Mouse (Mus musculus) cerebellum, adult 18-20 months (tissue): ENCODE results near the gene Birc6.

ENCODE experiments used
- DNase-seq, 2 experiments: peaks; one replicate each; pipeline ENCODE4 v3.0.0; 2021

The Birc6 gene

DNA sequence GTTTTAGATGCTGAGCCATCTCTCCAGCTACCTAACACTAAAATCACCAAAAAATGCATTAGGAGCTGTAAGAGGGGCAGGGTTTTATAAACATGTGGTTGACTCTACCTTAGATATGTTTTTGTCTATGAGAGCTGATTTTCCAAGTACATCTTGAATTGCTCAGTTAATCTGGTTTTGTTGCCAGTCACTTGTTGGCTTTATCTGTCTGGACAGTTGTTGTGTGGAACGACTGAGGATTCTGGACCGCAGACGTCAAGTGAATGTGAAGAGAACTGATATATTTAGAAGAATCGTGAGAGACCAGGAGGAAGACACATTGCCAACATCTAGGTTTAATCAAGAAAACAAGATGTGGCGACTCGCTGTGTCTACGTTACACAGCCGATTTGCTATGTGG lies 183.5 kb downstream of the Birc6 start:
- no peak for DNase-seq

DNA sequence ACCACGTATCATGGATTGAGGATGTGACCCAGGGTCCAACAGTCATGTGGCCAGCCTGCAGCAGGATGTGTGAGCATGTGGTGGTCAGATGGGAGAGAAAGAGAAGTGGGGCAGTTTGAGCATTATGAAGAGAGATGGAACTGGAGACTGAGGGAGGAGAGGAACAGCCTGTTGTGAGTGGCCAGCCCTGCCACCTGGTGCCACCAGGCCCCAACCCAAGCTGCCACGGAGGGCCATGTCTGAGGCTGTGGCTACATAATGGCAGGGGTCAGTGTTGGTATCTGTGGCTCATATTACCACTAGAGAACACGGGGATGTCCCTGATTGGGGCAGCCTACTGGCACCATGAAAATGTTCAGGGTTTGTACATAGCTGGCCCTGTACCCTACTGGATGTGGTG lies 187.0 kb downstream of the Birc6 start:
- no peak for DNase-seq

DNA sequence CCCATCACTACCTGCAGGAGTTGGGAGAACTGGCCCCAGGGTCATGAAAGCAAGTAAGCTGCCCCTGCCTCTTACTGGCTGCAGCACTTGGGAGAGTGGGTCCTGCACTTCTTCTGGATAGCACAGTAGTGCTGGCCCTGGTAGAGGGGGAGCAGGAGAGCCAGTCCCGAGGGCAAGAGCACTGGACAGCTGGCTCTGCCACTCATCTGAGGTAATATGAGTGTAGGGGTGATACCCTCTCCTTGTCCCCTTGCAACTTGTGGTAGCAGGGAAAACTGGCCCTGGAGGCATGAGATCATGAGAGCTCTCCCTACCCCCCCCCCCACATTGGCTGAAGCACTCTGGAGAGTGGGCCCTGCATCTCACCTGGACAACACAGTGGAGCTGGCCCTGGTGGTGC lies 187.6 kb downstream of the Birc6 start:
- no peak for DNase-seq

DNA sequence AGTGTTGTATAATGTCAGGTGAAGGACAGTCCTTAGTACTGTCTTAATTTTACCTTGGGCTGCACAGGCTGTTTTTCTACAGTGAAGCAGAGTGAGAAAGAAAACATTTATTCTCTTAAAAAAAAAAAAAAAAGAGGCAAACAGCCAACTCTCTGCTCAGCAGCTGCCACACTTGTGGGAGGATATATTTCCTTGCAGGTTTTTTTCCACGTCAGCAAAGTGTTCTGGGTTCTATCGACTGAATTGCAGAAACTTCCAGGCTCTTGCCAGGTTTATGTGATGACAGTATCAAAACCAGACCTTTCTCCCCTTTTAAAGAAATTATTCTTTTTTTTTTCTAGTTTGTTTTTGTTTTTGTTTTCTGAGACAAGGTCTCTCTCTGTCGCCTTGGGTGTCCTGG lies 188.5 kb downstream of the Birc6 start:
- no peak for DNase-seq

DNA sequence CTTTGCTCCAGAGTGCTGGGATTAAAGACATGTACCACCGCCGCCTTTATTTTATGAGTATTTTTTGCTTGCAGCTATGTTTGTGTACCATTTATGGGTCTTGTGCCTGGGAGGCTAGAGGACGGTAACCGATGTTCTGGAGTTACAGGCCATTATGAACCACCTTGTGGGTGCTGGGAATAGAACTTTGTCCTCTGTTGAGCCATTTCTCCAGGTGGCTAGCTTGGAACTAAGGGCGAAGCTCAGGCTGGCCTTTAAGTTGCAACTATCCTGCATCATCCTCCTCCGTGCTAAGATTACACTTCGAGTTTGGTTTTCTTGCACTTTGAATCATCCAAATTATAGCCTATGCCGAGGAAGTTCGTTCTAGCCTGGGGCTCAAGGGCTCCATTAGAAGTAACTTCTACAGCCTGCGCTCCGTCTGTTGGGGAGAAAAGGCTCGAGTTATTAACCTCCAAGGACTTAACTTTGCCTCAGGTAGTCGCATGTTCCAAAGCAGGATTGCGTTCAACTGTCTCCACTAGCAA lies 189.1 kb downstream of the Birc6 start:
- DNase-seq: no peak

DNA sequence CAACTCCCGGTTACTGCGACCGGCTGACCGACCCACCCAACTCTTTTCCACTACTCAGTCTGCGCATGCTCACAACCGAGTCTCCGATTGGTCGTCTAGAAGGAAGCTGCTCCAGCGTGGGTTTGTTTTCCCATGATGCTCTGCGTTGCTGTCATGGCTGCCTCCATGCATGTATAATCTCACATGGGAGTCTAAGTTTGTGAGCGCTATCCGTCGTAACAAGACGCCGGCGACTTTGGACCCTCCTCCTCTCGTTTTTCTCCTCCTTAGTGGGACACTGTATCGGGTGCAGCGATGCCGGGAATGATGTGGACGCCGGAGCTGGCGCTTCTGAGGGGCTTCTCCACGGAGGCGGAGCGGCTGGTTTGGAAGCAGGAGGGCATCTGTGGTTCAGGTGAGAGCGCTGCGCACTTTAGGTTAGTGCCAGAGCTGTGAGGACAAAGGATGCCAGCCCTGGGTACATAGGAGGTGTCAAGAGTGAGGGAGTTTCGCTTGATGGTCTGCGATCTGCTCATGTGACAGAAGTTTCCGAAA lies 189.6 kb downstream of the Birc6 start, which contains the start of gene Ttc27:
TSS of gene Ttc27 (plus strand) at position 115 of the 534 bp plus-strand sequence.
- DNase-seq: peak; percentile 97 to 98

DNA sequence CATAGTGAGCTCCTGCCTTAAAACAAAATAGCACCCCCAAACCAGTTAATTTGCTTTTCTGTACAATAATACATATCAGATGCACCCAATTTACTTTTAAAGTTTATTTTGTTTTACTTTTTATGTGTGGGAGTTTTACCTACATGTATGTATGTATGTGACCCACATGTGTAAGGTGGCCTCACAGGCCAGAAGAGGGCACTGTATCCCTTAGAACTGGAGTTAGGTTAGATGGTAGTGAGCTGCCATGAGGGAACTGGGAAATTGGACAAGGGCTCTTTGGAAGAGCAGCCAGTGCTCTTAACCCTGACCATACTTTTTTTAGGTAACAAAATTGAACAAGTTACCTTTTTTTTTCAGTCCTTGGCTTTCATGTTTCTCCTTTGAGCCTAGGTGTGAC lies 204.8 kb downstream of the Birc6 start:
- no peak for DNase-seq

DNA sequence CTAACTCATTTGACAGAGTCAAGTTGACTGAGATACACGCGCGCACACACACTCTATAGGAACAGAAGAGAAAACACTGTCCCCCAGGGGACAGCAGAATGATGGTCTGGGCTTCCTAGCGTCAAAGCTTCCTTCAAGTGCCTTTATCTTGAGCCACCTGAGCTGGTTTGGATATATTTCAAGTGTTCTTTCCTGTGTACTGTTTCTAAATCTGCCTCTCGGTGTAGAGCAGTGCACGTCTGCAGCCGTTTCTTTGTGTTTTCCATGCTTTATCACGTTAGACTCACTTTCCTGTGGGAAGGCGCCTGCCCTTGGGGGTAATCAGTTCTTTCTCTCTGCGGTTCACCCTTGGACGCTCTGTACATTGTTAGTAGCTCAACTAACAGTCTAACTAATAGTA lies 207.3 kb downstream of the Birc6 start:
- DNase-seq: no peak

DNA sequence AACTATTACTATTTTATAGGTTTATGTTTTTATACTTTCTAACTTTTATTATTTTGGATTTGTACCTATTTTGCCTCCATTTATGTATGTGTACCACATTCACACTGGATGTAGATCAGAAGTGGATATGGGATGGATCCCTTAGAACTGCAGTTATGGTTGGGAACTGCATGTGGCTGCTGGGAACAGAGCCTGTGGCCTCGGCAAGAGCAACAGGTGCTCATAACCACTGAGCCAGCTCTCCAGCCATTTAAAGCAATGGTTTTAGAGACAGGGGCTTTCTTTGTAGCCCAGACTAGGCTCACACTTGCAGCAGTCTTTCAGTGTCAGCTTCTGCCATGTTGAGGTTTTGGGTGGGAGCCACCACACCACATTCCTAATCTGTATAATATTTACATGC lies 221.6 kb downstream of the Birc6 start:
- DNase-seq: no peak

DNA sequence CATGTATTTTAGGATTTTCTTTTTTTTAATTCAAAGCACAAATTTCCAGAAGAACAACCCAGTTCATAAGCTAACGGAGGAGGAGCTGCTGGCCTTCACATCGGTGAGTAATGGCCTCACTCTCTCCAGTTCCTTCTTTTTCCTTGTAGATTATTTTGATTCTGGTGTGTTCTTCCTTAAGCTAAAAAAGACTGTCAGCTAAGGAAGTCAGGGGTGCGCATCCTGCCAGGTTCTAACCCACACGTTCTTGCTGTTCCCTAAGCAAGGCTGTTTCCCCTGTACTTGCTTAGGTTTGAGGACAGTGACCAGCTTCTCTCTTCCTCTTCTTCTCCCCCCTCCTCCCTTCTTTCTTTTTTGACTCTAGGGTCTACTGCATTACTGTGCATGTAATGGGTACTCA lies 222.9 kb downstream of the Birc6 start:
- no peak for DNase-seq
